Mouse (Mus musculus): ENCODE results near the gene Ankrd36. TPM values are rescaled to one million over a fixed set of nuclear protein-coding genes. Genes with fewer than 3 reads are reported as not detected.
A peak's percentile ranks its signal among the peaks of the same experiment; 100 is the strongest.

The Ankrd36 gene
- total RNA-seq, 2 experiments from 2014 or later: not detected

GRCm38 (mm10) chr11:5716938-5717705, 147.6 kb downstream of the Ankrd36 start:
- no peak for DNase-seq (ENCODE audit: extremely low spot score in 1 of 2, low spot score in 2 of 2)
- intact Hi-C loops (cut with DNase I): no loop called here
- no peak for TF ChIP-seq CTCF (IDR thresholded peaks at IDR 0.05)
- Histone ChIP-seq H3K4me3 (no peak overlapping the region), H3K27ac (no peak overlapping the region)

- H3K27ac ChIP-seq: no peak overlapping the region
- H3K4me3 ChIP-seq: no peak overlapping the region
- intact Hi-C loops (cut with DNase I): no loop called here
- no peak for TF ChIP-seq CTCF (IDR thresholded peaks at IDR 0.05)
- peak in 1 of 2 experiments; percentile 6 for DNase-seq (ENCODE audit: extremely low spot score in 1 of 2, low spot score in 2 of 2)
Observed at GRCm38 (mm10) chr11:5718611-5719354, 149.3 kb downstream of the Ankrd36 start.

DNA sequence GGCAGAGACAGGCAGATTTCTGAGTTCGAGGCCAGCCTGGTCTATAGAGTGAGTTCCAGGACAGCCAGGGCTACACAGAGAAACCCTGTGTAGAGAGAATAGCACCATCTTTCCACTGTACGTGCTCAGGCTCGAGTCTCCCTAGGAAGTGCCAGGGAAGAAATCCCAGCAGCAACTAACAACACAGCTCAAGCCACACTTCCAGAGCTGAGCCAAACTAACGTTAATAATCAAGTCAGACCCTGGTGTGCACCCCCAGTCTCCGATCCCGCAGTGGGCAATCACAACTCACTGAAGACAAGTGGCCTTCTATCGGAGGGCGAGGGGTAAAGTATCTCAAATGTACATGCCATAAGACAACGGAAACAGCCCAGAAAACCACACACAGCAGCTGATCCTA, 160.1 kb downstream of the Ankrd36 start:
- no peak for TF ChIP-seq CTCF (IDR thresholded peaks at IDR 0.05)
- no peak for DNase-seq (ENCODE audit: extremely low spot score in 1 of 2, low spot score in 2 of 2)
- intact Hi-C loops (cut with DNase I): no loop called here
- Histone ChIP-seq H3K4me3 (no peak overlapping the region), H3K27ac (no peak overlapping the region; the same call in 1 of the 2 replicates)

- H3K27ac ChIP-seq: no peak overlapping the region
- DNase-seq (ENCODE audit: extremely low spot score in 1 of 2, low spot score in 2 of 2): no peak
- TF ChIP-seq CTCF (IDR thresholded peaks at IDR 0.05): no peak
- intact Hi-C loops (cut with DNase I): no loop called here
- H3K4me3 ChIP-seq: no peak overlapping the region
Observed at GRCm38 (mm10) chr11:5732401-5732800, 162.9 kb downstream of the Ankrd36 start.

DNA sequence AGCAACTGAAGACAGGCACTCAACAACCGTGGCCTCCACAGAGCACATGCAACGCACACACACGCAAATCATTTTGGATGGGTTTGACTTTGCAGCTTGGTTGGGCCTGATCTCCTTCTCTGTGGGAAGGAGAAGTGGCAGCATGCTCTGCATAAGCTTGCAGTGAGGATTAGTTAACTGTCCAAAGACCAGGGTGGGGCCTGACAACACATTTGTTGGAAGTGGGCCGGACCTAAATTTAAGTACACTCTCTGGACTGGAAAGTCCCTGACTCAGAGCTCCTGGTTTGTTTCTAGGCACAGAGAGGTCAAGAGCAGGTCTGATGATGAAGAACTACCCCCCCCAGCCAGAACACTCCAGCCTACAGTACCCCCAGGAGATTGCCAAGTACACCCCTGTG, 164.8 kb downstream of the Ankrd36 start:
- TF ChIP-seq CTCF (IDR thresholded peaks at IDR 0.05): no peak
- no peak for DNase-seq (ENCODE audit: extremely low spot score in 1 of 2, low spot score in 2 of 2)
- H3K27ac ChIP-seq: no peak overlapping the region
- H3K4me3 ChIP-seq: no peak overlapping the region
- intact Hi-C loops (cut with DNase I): no loop called here

DNA sequence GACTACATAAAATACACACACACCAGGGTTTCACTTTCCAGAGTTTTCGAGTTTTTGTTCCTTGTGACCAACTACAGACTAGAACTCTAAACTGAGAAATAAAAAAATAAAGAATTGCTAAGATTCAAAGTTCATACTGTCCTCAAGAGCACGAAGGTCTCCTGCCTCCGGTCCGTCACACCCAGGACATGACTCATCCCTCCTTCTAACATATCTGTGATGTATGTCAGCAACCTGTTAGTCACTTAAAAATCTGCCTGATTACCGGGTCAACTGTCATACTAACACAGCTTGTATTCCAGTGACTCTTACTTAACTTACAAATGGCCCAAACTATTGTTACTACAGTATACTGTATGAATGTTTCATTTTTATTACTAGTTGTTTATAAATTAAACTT, 167.7 kb downstream of the Ankrd36 start:
- no peak for TF ChIP-seq CTCF (IDR thresholded peaks at IDR 0.05)
- intact Hi-C loops (cut with DNase I): no loop called here
- DNase-seq (ENCODE audit: extremely low spot score in 1 of 2, low spot score in 2 of 2): no peak
- Histone ChIP-seq H3K4me3 (no peak overlapping the region), H3K27ac (no peak overlapping the region)

Other genes starting within 250 kb of the Ankrd36 start
- 10 to 100 TPM; 19.5 to 20.7 TPM for gene Znrf3, start 124.8 kb upstream of the Ankrd36 start, total RNA-seq (2021)
- gene Xbp1, start 49.0 kb upstream of the Ankrd36 start, total RNA-seq (2021): 100 to 1,000 TPM in 1 of 2 experiments, 10 to 100 TPM in 1; 96.6 to 121 TPM
- gene Ccdc117, start 27.5 kb upstream of the Ankrd36 start, total RNA-seq (2021): 10 to 100 TPM; 14.7 to 16.3 TPM
- gene Mrps24, start 146.0 kb downstream of the Ankrd36 start, total RNA-seq (2021): 10 to 100 TPM; 54.9 to 67.2 TPM
- gene Urgcp, start 192.7 kb downstream of the Ankrd36 start, total RNA-seq (2021): 10 to 100 TPM; 67.7 to 71.0 TPM
- gene Dbnl, start 218.8 kb downstream of the Ankrd36 start, total RNA-seq (2021): 10 to 100 TPM; 68.0 to 68.4 TPM
- gene Pgam2, start 234.0 kb downstream of the Ankrd36 start, total RNA-seq (2021): 1 to 10 TPM; 5.4 to 9.5 TPM